Mouse (Mus musculus): ENCODE measurements around the gene Polg.

- TF ChIP-seq POLR2A (IDR thresholded peaks at IDR 0.05; ENCODE audit: low read depth, low read length) (no peak), CTCF (IDR thresholded peaks at IDR 0.05; ENCODE audit: extremely low read depth, insufficient read depth, insufficient read length, insufficient replicate concordance) (no peak)
Observed at GRCm38 (mm10) chr7:79398971-79399370, 67.2 kb downstream of the Polg start.

Measured in spleen, adult 2 months (tissue).